Mouse (Mus musculus) embryonic facial prominence, embryonic 12.5 days (tissue): ENCODE results near the gene Gls. TPM values are rescaled to one million over a fixed set of nuclear protein-coding genes. Genes with fewer than 3 reads are reported as not detected.

Experiments
- ATAC-seq: fragments of 200-750 bp; cut with Nextera tagmentation; 2 replicates; pipeline ENCODE4 v1.8.0; 2017; ENCODE audit not compliant: insufficient number of reproducible peaks, insufficient read depth, low FRiP score, low TSS enrichment
- H3K27ac ChIP-seq: fragments of 300-500 bp; sonication (generic); 2 replicates; pipeline ENCODE4 v1.5.1; 2016; ENCODE audit warnings: mild to moderate bottlenecking
- H3K27me3 ChIP-seq: fragments of 300-500 bp; sonication (generic); 2 replicates; pipeline ENCODE4 v1.6.1; 2016; ENCODE audit warnings: mild to moderate bottlenecking, moderate library complexity
- H3K36me3 ChIP-seq: fragments of 300-500 bp; sonication (generic); 2 replicates; pipeline ENCODE4 v1.6.1; 2016; ENCODE audit warnings: mild to moderate bottlenecking
- H3K4me1 ChIP-seq: fragments of 300-500 bp; sonication (generic); 2 replicates; pipeline ENCODE4 v1.6.1; 2016
- H3K4me2 ChIP-seq: fragments of 300-500 bp; sonication (generic); replicated peaks from 2 replicates; pipeline ENCODE4 v1.6.1; 2016; ENCODE audit warnings: mild to moderate bottlenecking, moderate library complexity
- H3K4me3 ChIP-seq: fragments of 300-500 bp; sonication (generic); 2 replicates; pipeline ENCODE4 v1.5.1; 2016; ENCODE audit warnings: mild to moderate bottlenecking
- H3K9ac ChIP-seq: fragments of 300-500 bp; sonication (generic); 2 replicates; pipeline ENCODE4 v1.6.1; 2016; ENCODE audit warnings: mild to moderate bottlenecking, moderate library complexity
- H3K9me3 ChIP-seq: fragments of 300-500 bp; sonication (generic); 2 replicates; pipeline ENCODE4 v1.6.1; 2016; ENCODE audit warnings: mild to moderate bottlenecking, moderate library complexity
- WGBS: fragments of 180-500 bp; shearing (Covaris S2); methylation state at CpG from one replicate; pipeline ENCODE4 v1.1.7; 2016; 5-methylcytosine and 5-hydroxymethylcytosine counted together
- polyA plus RNA-seq: library from polyadenylated mRNA; unstranded; fragments of >200 nt; fragmentation: Nextera tagmentation; extraction: Ambion mirVana; gene quantifications from 2 replicates; pipeline ENCODE4 v1.2.1, GENCODE M21; 2016

The Gls gene
- polyA plus RNA-seq, 1 experiment from 2014 or later, result 31.7 TPM

DNA sequence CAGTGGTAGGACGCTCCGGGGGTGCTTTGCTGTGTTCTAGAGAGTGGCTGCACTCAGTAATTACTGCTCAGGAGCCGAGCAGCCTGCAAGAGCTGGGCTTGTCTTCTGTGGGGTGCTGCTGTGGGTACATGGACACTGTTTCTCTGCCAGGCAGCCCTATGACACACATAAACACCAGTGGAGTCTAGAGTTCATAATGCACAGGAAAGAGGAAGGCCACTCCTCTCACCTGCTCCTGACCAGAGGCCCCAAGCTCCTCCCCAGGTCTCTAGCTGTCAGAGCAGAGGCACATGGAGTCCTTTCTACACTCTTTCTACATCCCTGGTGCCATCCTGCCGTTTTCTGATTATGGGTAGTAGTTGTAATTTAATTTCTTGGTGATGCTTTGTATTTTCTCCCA lies 90.9 kb downstream of the Gls start:
- WGBS, result 77% methylated on average over 4 of the region's 4 CpGs
- Histone ChIP-seq H3K36me3 (no peaks in the 10 kb centered on the region), H3K4me3 (no peak overlapping the region), H3K27ac (no peak overlapping the region), H3K27me3 (no peaks in the 10 kb centered on the region), H3K9ac (no peak overlapping the region), H3K4me2 (no peak overlapping the region), H3K4me1 (no peaks in the 10 kb centered on the region; the same call in 1 of the 2 replicates), H3K9me3 (no peaks in the 10 kb centered on the region)
- no peak for ATAC-seq

DNA sequence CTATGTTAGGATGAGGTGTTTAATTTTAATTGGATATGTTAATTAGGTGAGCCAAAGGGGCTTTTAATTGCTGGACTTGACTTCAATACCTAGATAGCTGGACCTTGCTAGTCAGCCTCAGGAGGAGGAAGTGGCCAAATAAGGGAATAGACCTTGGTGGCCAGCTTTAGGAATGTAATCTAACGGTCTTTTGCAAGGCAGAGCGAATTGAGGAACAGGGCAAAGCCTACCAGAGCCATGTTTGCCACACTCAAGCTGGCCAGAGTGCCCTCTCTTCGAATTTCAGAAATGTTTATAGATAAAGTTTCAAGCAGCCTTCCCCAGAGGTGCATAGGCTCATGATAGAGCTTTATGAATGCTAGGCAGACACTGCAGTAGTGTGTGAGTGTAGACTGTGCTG lies 91.5 kb downstream of the Gls start:
- ATAC-seq, result no peak
- no peaks in the 10 kb centered on the region for H3K27me3 ChIP-seq
- H3K9me3 ChIP-seq, result no peaks in the 10 kb centered on the region
- H3K27ac ChIP-seq, result no peak overlapping the region
- H3K9ac ChIP-seq, result no peak overlapping the region
- no peak overlapping the region for H3K4me2 ChIP-seq
- 57% methylated on average over 3 of the region's 3 CpGs for WGBS
- no peaks in the 10 kb centered on the region for H3K36me3 ChIP-seq
- H3K4me3 ChIP-seq, result no peak overlapping the region
- H3K4me1 ChIP-seq, result no peaks in the 10 kb centered on the region; the same call in 1 of the 2 replicates

DNA sequence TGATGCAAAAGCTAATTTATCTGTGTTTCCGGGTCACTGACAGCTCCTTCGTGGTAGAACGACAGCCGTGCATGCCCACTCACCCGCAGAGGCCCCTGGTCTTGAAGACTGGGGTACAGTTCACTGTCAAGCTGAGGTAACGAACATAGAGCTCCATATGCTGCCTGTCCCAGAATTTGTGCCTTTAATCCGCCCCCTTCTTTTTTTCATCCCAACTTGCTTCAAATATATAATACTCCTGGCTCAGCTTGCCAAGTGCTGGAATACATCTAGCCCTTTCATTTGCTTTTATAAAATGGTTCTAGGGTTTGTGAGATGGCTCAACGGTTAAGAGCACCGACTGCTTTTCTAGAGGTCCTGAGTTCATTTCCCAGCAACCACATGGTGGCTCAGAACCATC lies 92.5 kb downstream of the Gls start:
- Histone ChIP-seq H3K4me2 (no peak overlapping the region), H3K27me3 (no peaks in the 10 kb centered on the region), H3K36me3 (no peaks in the 10 kb centered on the region), H3K9me3 (no peaks in the 10 kb centered on the region), H3K27ac (no peak overlapping the region), H3K9ac (no peak overlapping the region), H3K4me3 (no peak overlapping the region), H3K4me1 (no peaks in the 10 kb centered on the region; the same call in 1 of the 2 replicates)
- WGBS, result 88% methylated on average over 9 of the region's 9 CpGs
- ATAC-seq, result no peak

DNA sequence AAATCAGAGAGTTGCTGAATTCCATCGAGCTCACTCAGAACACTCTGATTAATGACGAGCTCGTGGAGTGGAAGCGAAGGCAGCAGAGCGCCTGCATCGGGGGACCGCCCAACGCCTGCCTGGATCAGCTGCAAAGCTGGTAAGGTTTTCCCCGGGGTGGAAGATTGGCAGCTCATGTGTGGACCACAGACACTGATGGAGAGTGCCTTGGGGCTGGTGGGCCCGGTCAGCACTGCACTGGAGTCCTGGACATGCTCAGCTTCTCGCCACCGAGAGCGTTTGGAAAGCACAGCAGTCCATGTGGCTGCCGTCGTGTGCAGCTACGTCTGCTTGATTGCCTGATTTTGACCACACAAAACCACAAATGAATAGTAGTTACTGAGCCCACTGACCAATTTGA lies 95.7 kb downstream of the Gls start:
- Histone ChIP-seq H3K4me3 (no peak overlapping the region), H3K9ac (no peak overlapping the region), H3K27ac (no peak overlapping the region), H3K9me3 (no peaks in the 10 kb centered on the region), H3K4me1 (no peaks in the 10 kb centered on the region; the same call in 1 of the 2 replicates), H3K4me2 (no peak overlapping the region), H3K27me3 (no peaks in the 10 kb centered on the region), H3K36me3 (0 out of 2 replicates have a peak, but pooled peaks cover 3% of the 10 kb centered on the region)
- WGBS, result 67% methylated on average over 16 of the region's 16 CpGs
- ATAC-seq, result no peak

DNA sequence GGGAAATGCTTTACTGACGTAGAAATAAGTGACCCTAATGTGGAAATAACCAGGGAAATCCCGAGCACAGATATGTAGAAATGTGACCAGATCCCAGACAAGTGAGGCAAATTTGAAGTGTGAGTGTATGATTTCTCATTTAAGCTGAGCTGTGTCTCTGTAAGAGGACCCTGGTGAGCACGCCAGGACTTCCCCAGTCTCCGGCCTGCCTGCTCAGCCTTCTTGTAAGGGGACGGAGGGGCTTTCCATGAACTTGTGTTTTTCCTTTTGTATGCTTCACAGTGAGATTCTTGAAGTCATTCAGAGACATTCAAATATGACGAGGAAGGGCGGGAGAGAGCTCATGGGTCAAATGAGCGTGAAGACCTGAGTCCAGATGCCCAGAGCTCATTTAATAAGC lies 99.8 kb downstream of the Gls start:
- Histone ChIP-seq H3K9me3 (no peaks in the 10 kb centered on the region), H3K36me3 (0 out of 2 replicates have a peak, but pooled peaks cover 3% of the 10 kb centered on the region), H3K27me3 (no peaks in the 10 kb centered on the region), H3K27ac (no peak overlapping the region), H3K9ac (no peak overlapping the region), H3K4me2 (no peak overlapping the region), H3K4me3 (no peak overlapping the region), H3K4me1 (no peaks in the 10 kb centered on the region)
- ATAC-seq, result no peak
- WGBS, result 76% methylated on average over 8 of the region's 8 CpGs

DNA sequence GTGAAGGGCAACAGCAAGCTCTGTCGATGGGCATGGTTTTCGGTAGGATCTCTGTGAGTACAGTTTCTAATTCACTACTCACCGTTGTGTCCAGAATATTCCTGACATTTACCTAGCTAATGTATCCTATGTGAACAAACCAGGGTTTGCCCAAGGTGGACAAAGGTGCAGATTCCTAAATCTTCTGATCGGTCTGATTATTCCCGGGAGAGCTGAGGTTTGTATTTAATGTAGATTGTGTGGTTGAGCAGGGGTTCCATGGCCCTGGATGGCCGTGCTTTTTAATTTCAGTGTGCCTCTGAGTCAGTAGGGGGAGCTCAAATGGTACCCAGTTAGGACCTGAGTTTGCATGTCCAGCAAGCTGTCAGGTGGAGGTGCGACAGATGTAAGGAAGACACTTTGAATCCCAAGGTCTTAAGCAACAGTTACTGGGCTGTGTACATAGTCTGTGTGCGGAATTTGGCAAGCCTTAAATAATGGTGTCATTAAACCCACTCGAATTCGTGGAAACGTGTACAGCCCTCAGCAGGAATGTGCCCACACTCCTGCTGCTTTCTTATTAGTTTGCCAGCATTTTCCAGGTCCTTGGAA lies 101.2 kb downstream of the Gls start:
- no peak overlapping the region for H3K4me3 ChIP-seq
- ATAC-seq, result no peak
- no peaks in the 10 kb centered on the region for H3K9me3 ChIP-seq
- no peaks in the 10 kb centered on the region for H3K27me3 ChIP-seq
- H3K36me3 ChIP-seq, result 0 out of 2 replicates have a peak, but pooled peaks cover 3% of the 10 kb centered on the region
- no peaks in the 10 kb centered on the region for H3K4me1 ChIP-seq
- 81% methylated on average over 11 of the region's 11 CpGs for WGBS
- H3K4me2 ChIP-seq, result no peak overlapping the region
- no peak overlapping the region for H3K27ac ChIP-seq
- no peak overlapping the region for H3K9ac ChIP-seq

DNA sequence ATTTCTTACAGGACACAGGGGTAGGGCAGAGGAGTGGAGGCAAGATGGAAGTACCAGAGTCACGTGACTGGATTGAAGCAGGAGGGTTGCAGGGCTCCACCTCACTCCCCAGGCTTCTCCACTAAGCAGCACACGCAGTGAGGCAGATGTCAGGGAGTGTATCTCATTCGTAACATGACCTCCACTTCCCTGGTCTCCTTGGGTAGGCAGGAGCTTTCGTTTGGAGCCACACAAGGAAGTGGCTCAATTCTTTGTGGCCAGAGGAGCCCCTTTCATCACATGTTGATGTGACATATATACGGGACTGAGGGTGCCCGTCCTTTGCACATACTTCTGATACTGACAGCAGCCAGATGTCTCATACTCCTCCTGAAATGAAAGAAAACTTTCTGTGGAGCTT lies 103.2 kb downstream of the Gls start:
- Histone ChIP-seq H3K4me1 (no peaks in the 10 kb centered on the region), H3K4me2 (no peak overlapping the region), H3K4me3 (no peak overlapping the region), H3K9me3 (no peaks in the 10 kb centered on the region), H3K27me3 (no peaks in the 10 kb centered on the region), H3K9ac (no peak overlapping the region), H3K27ac (no peak overlapping the region), H3K36me3 (peaks cover 9% of the 10 kb centered on the region; the same call in 1 of the 2 replicates)
- ATAC-seq, result no peak
- WGBS, result 57% methylated on average over 6 of the region's 6 CpGs

DNA sequence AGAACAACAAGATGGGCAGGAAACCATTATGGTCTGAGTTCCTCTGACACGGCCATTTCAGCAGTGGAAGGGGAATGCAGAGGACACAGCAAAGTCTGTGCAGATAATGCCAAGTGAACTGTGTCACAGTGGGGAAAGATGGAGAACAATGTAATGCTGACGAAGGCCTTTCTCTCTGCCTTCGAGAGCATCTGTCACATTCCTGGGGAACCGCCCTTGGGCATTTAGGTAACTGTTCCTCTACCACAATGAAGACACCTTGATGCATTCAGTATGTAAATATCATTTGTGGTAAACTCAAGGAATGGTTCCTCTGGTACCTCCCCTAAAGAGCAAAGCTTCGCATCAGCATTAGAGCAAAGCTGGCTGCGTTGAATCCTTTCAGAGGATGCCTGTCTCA lies 105.7 kb downstream of the Gls start:
- 92% methylated on average over 6 of the region's 6 CpGs for WGBS
- no peak overlapping the region for H3K9ac ChIP-seq
- peaks cover 6% of the 10 kb centered on the region; the same call in 1 of the 2 replicates for H3K36me3 ChIP-seq
- no peak for ATAC-seq
- no peak overlapping the region for H3K4me2 ChIP-seq
- no peak overlapping the region for H3K27ac ChIP-seq
- no peaks in the 10 kb centered on the region for H3K9me3 ChIP-seq
- no peak overlapping the region for H3K4me3 ChIP-seq
- no peaks in the 10 kb centered on the region for H3K4me1 ChIP-seq
- H3K27me3 ChIP-seq, result no peaks in the 10 kb centered on the region

DNA sequence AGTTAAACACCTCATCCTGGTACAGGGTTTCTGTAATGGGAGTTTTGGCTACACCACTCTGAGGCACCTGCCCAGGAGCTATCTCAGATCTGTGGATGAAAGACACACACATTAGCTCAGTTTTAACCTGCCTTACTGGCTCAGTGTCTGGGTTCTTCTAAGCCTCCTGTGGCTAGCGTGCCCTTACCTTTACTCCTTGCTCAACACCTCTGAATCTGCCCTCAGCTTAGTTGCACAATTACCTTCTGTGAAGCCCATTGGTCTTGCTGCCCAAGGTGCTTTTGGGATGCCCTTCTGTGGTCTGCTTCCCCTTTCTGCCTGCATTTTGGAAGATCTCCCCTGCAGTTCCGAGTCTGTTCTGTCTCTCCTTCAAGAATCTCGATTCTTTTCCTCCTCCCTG lies 108.2 kb downstream of the Gls start:
- no peak overlapping the region for H3K27ac ChIP-seq
- no peaks in the 10 kb centered on the region for H3K9me3 ChIP-seq
- 70% methylated on average over 3 of the region's 3 CpGs for WGBS
- ATAC-seq, result no peak
- H3K27me3 ChIP-seq, result no peaks in the 10 kb centered on the region
- no peak overlapping the region for H3K9ac ChIP-seq
- H3K4me3 ChIP-seq, result no peak overlapping the region
- peaks cover 6% of the 10 kb centered on the region; the same call in 1 of the 2 replicates for H3K36me3 ChIP-seq
- H3K4me2 ChIP-seq, result no peak overlapping the region
- H3K4me1 ChIP-seq, result peaks cover 7% of the 10 kb centered on the region

DNA sequence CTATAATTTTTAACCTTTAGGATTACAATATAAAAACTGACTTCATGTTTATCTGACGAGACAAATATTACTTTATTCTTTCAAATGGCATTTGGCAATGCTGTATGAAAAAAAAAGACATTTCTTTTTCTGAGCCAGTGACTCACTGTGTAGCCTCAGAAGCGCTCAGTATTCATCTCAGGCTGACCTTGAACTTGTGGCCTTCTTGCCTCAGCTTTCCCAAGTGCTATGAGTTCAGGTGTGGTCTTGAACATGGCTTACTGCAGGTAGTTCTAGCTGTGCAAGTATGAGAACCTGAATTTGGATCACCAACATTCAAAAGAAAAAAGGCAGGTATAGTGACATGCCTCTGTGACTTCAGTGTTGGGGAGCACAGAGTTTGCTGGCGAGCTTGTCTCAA lies 112.0 kb downstream of the Gls start:
- Histone ChIP-seq H3K9ac (no peak overlapping the region), H3K4me1 (peaks cover 8% of the 10 kb centered on the region), H3K4me3 (no peak overlapping the region), H3K4me2 (no peak overlapping the region), H3K9me3 (no peaks in the 10 kb centered on the region), H3K36me3 (no peaks in the 10 kb centered on the region), H3K27me3 (no peaks in the 10 kb centered on the region), H3K27ac (no peak overlapping the region)
- 81% methylated on average over 3 of the region's 3 CpGs for WGBS
- no peak for ATAC-seq

DNA sequence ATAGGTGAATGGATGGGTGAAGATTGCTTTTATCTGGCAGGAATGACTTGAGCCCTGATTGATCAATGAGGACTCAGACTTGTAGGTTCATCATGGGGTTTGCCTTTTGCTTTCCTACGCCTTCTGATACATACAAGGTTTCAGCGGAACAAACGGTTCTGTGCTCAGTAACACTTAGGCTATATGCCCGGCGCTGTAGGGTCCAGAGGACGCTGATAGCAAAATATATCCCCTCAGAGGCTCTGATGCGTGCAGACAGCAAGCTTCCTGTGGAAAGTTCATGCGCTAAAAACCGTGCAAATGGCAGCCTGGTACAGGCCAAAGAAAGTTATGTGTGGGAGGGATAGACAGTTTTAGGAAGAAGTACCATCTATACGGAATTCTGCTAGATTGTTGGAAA lies 112.8 kb downstream of the Gls start:
- WGBS, result 35% methylated on average over 10 of the region's 10 CpGs
- ATAC-seq, result no peak
- Histone ChIP-seq H3K4me3 (peak overlapping the region; percentile 81), H3K27me3 (no peaks in the 10 kb centered on the region), H3K4me1 (peaks cover 8% of the 10 kb centered on the region), H3K9ac (peak overlapping the region; percentile 81), H3K4me2 (peak overlapping the region; percentile 88), H3K27ac (no peak overlapping the region), H3K36me3 (no peaks in the 10 kb centered on the region), H3K9me3 (no peaks in the 10 kb centered on the region)

DNA sequence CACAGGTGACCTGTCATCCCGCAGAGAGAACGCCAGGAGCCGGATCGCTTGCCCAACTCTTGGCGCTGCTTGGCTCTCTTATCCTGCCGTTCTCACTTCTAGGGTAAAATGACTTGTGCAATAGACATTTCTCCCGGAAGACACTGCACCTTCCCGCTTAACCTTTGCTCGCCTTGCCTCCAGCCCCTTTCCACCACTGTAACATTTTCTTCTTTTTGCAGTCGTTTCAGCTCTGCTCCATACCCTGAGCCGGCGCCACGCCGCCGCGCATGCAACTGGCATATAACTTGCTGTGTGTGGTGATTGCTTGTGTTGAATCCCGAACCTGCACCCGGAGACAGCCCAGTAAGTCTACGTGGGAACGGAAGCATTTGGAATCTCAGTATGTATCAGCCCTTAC lies 113.3 kb downstream of the Gls start:
- peak; percentile 25; the same call in 1 of the 2 replicates for ATAC-seq
- Histone ChIP-seq H3K9me3 (no peaks in the 10 kb centered on the region), H3K4me3 (peak overlapping the region; percentile 81), H3K9ac (peak overlapping the region; percentile 81), H3K27ac (no peak overlapping the region), H3K27me3 (no peaks in the 10 kb centered on the region), H3K4me1 (peaks cover 8% of the 10 kb centered on the region), H3K36me3 (no peaks in the 10 kb centered on the region), H3K4me2 (peak overlapping the region; percentile 88)
- under 1% methylated on average over 20 of the region's 20 CpGs for WGBS
